Mouse (Mus musculus): ENCODE measurements around the gene Ralgapa1. TPM values are rescaled to one million over a fixed set of nuclear protein-coding genes. Genes with fewer than 3 reads are reported as not detected.

Ralgapa1 gene
- polyA plus RNA-seq (2015; fragmentation: Illumina TruSeq; extraction: RNeasy Lipid Tissue Mini Kit (QIAGEN cat#74804); ENCODE audit: insufficient read depth, low read depth, low replicate concordance) = 12.0 TPM

GRCm38 (mm10) chr12:55820661-55821314 is at the start of gene Ralgapa1:
Gene Ralgapa1 (minus strand): TSS chr12:55821167.

GRCm38 (mm10) chr12:55836199-55836951 is 15.4 kb upstream of the Ralgapa1 start, which contains the start of gene Brms1l:
Gene Brms1l (plus strand): TSS chr12:55836324.

DNA sequence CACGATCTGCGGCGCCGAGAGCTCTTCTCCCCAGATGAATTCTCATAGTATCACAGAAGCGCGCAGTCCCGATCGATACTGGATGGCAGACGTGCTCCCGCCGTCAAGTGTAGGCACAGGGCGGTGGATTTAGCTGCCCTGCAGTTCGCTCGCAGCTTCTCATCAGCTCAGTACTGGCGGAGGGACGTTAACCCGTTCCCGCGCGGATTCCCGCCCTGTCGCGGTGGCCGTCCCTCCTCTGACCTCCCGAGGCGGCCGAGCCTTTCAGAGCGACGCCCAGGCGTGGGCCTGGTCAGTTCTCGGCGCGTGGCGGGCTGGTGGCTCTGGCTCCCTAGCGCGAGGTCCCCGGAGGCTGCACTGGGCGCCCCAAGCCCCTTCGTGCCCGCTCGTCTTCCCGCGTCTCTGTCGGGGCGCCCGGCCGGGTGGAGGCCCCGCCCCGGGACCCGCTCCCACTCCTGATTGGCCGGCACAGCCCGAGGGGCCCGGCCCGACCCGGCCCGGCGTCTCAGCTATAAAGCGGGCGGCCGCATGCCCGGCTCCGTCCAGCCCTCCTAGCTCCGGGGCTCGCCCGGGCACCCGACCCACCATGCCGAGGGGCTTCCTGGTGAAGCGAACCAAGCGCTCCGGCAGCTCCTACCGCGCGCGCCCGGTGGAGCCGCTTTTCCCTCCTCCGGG is 221.9 kb downstream of the Ralgapa1 start, which contains the start of gene Insm2:
Gene Insm2, plus strand, starts transcription at position 541 of the 675 bp plus-strand sequence.

GRCm38 (mm10) chr12:55565206-55565605 is 255.8 kb downstream of the Ralgapa1 start, which contains the start of gene Aldoart2:
Gene Aldoart2 (plus strand): TSS chr12:55565239.

Other genes starting within 250 kb of the Ralgapa1 start
- gene Insm2, start 221.7 kb downstream of the Ralgapa1 start, polyA plus RNA-seq (2015; fragmentation: Illumina TruSeq; extraction: RNeasy Lipid Tissue Mini Kit (QIAGEN cat#74804); ENCODE audit: insufficient read depth, low read depth, low replicate concordance) = not detected
- gene Brms1l, start 15.2 kb upstream of the Ralgapa1 start, polyA plus RNA-seq (2015; fragmentation: Illumina TruSeq; extraction: RNeasy Lipid Tissue Mini Kit (QIAGEN cat#74804); ENCODE audit: insufficient read depth, low read depth, low replicate concordance) = 3.4 TPM

All from pancreas, adult 10 weeks (tissue).